Mouse (Mus musculus): ENCODE results near the gene Pou3f1. TPM values are rescaled to one million over a fixed set of nuclear protein-coding genes. Genes with fewer than 3 reads are reported as not detected.

Gene Pou3f1
- polyA plus RNA-seq, 2 experiments: 1.2 TPM

DNA sequence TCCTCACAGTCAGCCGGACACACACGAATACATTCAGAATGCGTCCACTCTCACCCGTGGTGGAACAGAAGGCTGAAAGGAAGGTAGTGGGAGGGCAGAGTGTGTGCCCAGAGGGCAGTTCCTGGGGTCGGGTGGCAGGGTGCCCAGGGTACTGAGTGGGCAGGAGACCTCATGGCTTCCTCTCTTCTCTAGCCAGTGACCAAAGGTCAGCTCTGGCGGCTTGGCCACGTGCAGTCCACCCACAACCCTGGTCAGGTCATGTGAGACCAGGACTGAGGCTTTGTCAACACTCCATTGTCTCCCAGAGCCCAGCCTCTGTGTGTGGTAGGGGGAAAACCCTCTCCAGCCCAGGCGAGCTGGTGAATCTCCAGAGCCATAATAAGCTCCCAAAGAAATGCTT lies 13.6 kb downstream of the Pou3f1 start:
- H3K4me1 ChIP-seq (ENCODE audit: control insufficient read depth, insufficient read depth, low read length): peaks cover 13% of the 10 kb centered on the region
- H3K9me3 ChIP-seq (ENCODE audit: control insufficient read depth, low read length): no peaks in the 10 kb centered on the region
- no peaks in the 10 kb centered on the region for H3K36me3 ChIP-seq (ENCODE audit: control insufficient read depth, insufficient read depth, low read length)
- no peak for ATAC-seq (ENCODE audit: low FRiP score, low read depth)
- WGBS: 78% methylated on average over 6 of the region's 8 CpGs
- H3K9ac ChIP-seq (ENCODE audit: low read depth, low read length, severe bottlenecking): no peak overlapping the region
- no peak overlapping the region for H3K4me3 ChIP-seq (replicated peaks; ENCODE audit: low read length)
- H3K27me3 ChIP-seq (ENCODE audit: control insufficient read depth, insufficient read depth, low read length): peaks cover 8% of the 10 kb centered on the region; the same call in 1 of the 2 replicates
- no peak overlapping the region for H3K4me2 ChIP-seq (replicated peaks; ENCODE audit: low read depth, low read length, severe bottlenecking)
- no peak for TF ChIP-seq POLR2A (IDR thresholded peaks at IDR 0.05; ENCODE audit: borderline replicate concordance, extremely low read depth, insufficient read depth, insufficient read length)
- DNase-seq (ENCODE audit: low spot score): no peak
- no peak overlapping the region for H3K27ac ChIP-seq (replicated peaks; ENCODE audit: low read depth, low read length)

DNA sequence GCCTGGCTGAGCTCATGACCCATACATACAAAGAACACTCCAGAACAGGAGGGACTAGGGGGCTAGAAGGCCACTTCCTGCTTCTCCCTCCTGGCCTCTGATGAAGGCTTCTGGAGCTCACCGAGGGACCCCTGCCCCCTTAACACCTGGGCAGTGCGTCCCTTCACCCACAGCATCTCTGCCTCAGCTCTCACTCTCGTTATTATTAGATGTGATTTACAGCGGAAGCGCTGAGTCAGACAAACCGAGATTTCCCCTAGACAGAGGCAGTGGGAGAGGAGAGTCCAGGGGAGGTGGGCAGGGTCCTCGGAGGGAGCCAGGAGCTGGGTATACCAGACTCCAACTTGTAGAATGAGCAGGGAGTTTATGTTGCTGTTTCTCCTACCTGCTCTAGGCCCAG lies 15.0 kb downstream of the Pou3f1 start:
- Histone ChIP-seq H3K4me3 (replicated peaks; ENCODE audit: low read length) (no peak overlapping the region), H3K9ac (ENCODE audit: low read depth, low read length, severe bottlenecking) (no peak overlapping the region), H3K9me3 (ENCODE audit: control insufficient read depth, low read length) (no peaks in the 10 kb centered on the region), H3K27me3 (ENCODE audit: control insufficient read depth, insufficient read depth, low read length) (peaks cover 8% of the 10 kb centered on the region; the same call in 1 of the 2 replicates), H3K4me1 (ENCODE audit: control insufficient read depth, insufficient read depth, low read length) (peaks cover 13% of the 10 kb centered on the region), H3K27ac (replicated peaks; ENCODE audit: low read depth, low read length) (no peak overlapping the region), H3K36me3 (ENCODE audit: control insufficient read depth, insufficient read depth, low read length) (peaks cover 4% of the 10 kb centered on the region), H3K4me2 (replicated peaks; ENCODE audit: low read depth, low read length, severe bottlenecking) (no peak overlapping the region)
- DNase-seq (ENCODE audit: low spot score): no peak
- ATAC-seq (ENCODE audit: low FRiP score, low read depth): no peak
- TF ChIP-seq POLR2A (IDR thresholded peaks at IDR 0.05; ENCODE audit: borderline replicate concordance, extremely low read depth, insufficient read depth, insufficient read length): no peak
- 19% methylated on average over 7 of the region's 7 CpGs for WGBS

DNA sequence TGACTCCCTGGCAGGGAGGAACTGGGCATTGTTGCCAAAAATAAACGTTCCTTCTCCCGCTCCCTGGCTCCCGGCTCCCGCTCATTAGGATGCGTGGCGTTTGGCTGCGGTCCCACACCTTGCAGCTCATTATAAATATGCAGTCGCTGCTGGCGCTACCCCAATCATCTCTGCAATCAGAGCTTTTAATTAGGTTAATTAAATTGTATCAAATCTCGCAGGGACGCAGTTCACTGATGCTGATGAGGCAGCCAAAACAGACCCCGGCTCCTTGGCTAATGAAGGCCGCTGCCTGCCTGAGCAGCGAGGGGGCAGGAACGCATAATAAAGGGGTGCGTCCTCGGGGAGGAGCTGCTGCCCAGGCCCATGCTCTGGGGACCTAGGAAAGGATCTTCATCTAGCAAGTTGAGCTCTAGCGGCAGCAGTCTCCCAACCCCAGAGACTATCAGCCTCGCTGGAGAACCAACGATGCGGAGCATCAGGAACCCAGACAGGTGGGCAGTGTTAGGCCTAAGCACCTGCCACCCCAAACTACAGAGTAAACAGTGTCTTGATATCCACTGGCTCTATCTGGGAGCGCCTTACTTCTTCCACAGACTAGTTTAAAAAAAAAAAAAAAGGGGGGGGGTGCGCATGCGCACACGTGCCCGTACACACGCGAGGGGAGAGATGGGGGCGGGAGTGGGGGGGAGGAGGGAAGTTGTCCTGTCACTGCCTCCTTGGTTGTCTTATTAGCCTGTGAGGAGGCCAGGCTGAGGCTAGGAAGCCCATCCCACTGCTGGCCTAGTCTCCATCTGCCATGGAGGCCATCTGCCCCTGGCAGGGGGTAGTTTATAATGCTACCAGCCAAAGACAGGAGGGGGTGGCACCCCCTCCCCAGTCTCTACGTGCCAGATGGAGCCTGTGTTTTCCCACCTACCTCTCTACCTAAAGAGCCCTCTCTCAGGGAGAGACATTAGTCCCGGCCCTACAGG lies 16.0 kb downstream of the Pou3f1 start:
- ATAC-seq (ENCODE audit: low FRiP score, low read depth): no peak
- DNase-seq (ENCODE audit: low spot score): no peak
- no peak for TF ChIP-seq POLR2A (IDR thresholded peaks at IDR 0.05; ENCODE audit: borderline replicate concordance, extremely low read depth, insufficient read depth, insufficient read length)
- peaks cover 9% of the 10 kb centered on the region for H3K36me3 ChIP-seq (ENCODE audit: control insufficient read depth, insufficient read depth, low read length)
- no peaks in the 10 kb centered on the region for H3K9me3 ChIP-seq (ENCODE audit: control insufficient read depth, low read length)
- H3K27me3 ChIP-seq (ENCODE audit: control insufficient read depth, insufficient read depth, low read length): no peaks in the 10 kb centered on the region
- H3K27ac ChIP-seq (replicated peaks; ENCODE audit: low read depth, low read length): no peak overlapping the region
- peak overlapping the region; percentile 18 for H3K4me3 ChIP-seq (replicated peaks; ENCODE audit: low read length)
- 1% methylated on average over 28 of the region's 31 CpGs for WGBS
- peaks cover 13% of the 10 kb centered on the region for H3K4me1 ChIP-seq (ENCODE audit: control insufficient read depth, insufficient read depth, low read length)
- peak overlapping the region; percentile 39 for H3K4me2 ChIP-seq (replicated peaks; ENCODE audit: low read depth, low read length, severe bottlenecking)
- H3K9ac ChIP-seq (ENCODE audit: low read depth, low read length, severe bottlenecking): peak overlapping the region; percentile 5; the same call in 1 of the 2 replicates

DNA sequence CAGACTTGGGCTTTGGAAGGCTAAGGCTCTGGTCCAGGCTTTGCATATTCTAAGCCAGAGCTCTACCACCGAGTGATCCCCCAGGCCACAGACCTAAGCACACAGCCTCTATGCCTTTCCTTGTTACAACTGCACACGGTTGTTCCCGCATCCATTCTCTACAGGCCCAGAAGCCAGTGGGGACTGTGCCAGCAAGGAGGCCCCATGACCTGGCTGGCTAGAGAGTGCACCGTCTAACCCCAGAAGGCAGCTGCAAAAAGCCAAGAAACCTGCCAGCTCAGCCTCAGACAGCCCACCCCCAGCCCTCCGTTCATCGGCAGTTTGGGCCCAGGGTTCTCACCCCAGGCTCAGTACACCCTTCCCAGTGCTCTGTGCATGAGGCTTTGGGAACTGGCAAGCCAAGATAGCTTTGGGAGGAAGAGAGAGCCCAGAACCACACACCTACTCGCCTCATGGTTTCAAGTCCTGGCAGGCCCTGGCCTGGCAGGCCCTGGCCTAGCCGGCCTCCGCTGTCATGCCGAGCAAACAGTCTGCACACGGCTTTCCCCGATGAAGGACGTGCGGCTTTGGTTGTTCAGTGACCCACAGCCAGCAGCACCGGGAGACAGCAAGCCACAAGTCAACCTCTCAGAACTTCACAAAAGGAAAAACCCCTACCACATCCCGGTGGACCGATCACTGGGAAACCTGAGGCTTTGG lies 17.9 kb downstream of the Pou3f1 start:
- no peak for TF ChIP-seq POLR2A (IDR thresholded peaks at IDR 0.05; ENCODE audit: borderline replicate concordance, extremely low read depth, insufficient read depth, insufficient read length)
- DNase-seq (ENCODE audit: low spot score) (no peak), ATAC-seq (ENCODE audit: low FRiP score, low read depth) (peak; percentile 35; the same call in 1 of the 2 replicates)
- H3K4me3 ChIP-seq (replicated peaks; ENCODE audit: low read length): no peak overlapping the region
- H3K36me3 ChIP-seq (ENCODE audit: control insufficient read depth, insufficient read depth, low read length): peaks cover 23% of the 10 kb centered on the region
- H3K9me3 ChIP-seq (ENCODE audit: control insufficient read depth, low read length): no peaks in the 10 kb centered on the region
- H3K27ac ChIP-seq (replicated peaks; ENCODE audit: low read depth, low read length): no peak overlapping the region
- no peaks in the 10 kb centered on the region for H3K27me3 ChIP-seq (ENCODE audit: control insufficient read depth, insufficient read depth, low read length)
- 65% methylated on average over 17 of the region's 17 CpGs for WGBS
- peaks cover 13% of the 10 kb centered on the region for H3K4me1 ChIP-seq (ENCODE audit: control insufficient read depth, insufficient read depth, low read length)
- no peak overlapping the region for H3K4me2 ChIP-seq (replicated peaks; ENCODE audit: low read depth, low read length, severe bottlenecking)
- H3K9ac ChIP-seq (ENCODE audit: low read depth, low read length, severe bottlenecking): no peak overlapping the region

DNA sequence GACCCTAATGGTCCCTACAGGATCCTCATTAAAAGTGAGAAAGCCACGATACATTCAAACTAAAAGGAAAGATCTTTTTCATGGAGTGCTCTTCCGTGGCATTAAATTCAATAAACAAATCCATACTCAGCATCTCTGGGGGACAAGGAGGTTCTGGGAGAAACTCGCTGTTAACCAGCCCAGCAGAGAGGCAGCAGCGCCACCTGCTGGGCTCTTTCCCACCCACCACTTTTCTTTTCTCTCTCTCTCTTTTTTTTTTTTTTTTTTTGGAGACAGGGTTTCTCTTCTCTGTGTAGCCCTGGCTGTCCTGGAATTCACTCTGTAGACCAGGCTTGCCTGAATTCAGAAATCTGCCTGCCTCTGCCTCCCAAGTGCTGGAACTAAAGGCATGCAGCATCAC lies 18.4 kb downstream of the Pou3f1 start:
- H3K27ac ChIP-seq (replicated peaks; ENCODE audit: low read depth, low read length): no peak overlapping the region
- TF ChIP-seq POLR2A (IDR thresholded peaks at IDR 0.05; ENCODE audit: borderline replicate concordance, extremely low read depth, insufficient read depth, insufficient read length): no peak
- no peak overlapping the region for H3K4me2 ChIP-seq (replicated peaks; ENCODE audit: low read depth, low read length, severe bottlenecking)
- no peak overlapping the region for H3K9ac ChIP-seq (ENCODE audit: low read depth, low read length, severe bottlenecking)
- H3K4me1 ChIP-seq (ENCODE audit: control insufficient read depth, insufficient read depth, low read length): peaks cover 13% of the 10 kb centered on the region
- DNase-seq (ENCODE audit: low spot score) (peak; percentile 93), ATAC-seq (ENCODE audit: low FRiP score, low read depth) (peak; percentile 45; the same call in 1 of the 2 replicates)
- H3K9me3 ChIP-seq (ENCODE audit: control insufficient read depth, low read length): no peaks in the 10 kb centered on the region
- no peaks in the 10 kb centered on the region for H3K27me3 ChIP-seq (ENCODE audit: control insufficient read depth, insufficient read depth, low read length)
- 2% methylated on average over 4 of the region's 4 CpGs for WGBS
- H3K4me3 ChIP-seq (replicated peaks; ENCODE audit: low read length): no peak overlapping the region
- H3K36me3 ChIP-seq (ENCODE audit: control insufficient read depth, insufficient read depth, low read length): peaks cover 29% of the 10 kb centered on the region

Data from limb, embryonic 14.5 days (tissue).